Mouse (Mus musculus) adipocyte (in vitro differentiated cells): ENCODE results near the gene Wdr83os.
"Not testable (repeated sequence)": the region's sequence is repeated elsewhere in the genome, so short reads cannot be mapped to it uniquely, and the experiment has no call there.

Experiments used
- DNase-seq: peaks from one replicate; pipeline ENCODE4 v3.0.0-alpha.2; 2016; ENCODE audit warnings: low spot score

The Wdr83os gene

GRCm38 (mm10) chr8:85072364-85072929 lies 8.1 kb upstream of the Wdr83os start:
- no peak for DNase-seq

GRCm38 (mm10) chr8:85073041-85073612 lies 7.4 kb upstream of the Wdr83os start:
- no peak for DNase-seq

- no peak for DNase-seq
Measured at GRCm38 (mm10) chr8:85074167-85074566, 6.4 kb upstream of the Wdr83os start.

GRCm38 (mm10) chr8:85074617-85075016 lies 5.9 kb upstream of the Wdr83os start:
- DNase-seq, result no peak

GRCm38 (mm10) chr8:85076001-85076400 lies 4.5 kb upstream of the Wdr83os start:
- DNase-seq, result peak; percentile 54

- peak; percentile 92 for DNase-seq
Measured at GRCm38 (mm10) chr8:85076993-85077392, 3.5 kb upstream of the Wdr83os start.

- DNase-seq, result no peak
Measured at GRCm38 (mm10) chr8:85080214-85080531, 367 bp upstream of the Wdr83os start.

- DNase-seq, result no peak
Measured at GRCm38 (mm10) chr8:85081216-85081555, 646 bp downstream of the Wdr83os start, which contains the start of gene Wdr83. Gene Wdr83 (minus strand): TSS chr8:85081306.

GRCm38 (mm10) chr8:85082169-85082568 lies 1.6 kb downstream of the Wdr83os start:
- not testable (repeated sequence) for DNase-seq

GRCm38 (mm10) chr8:85083108-85083813 lies 2.7 kb downstream of the Wdr83os start, which contains the start of gene Man2b1:
Gene Man2b1 (plus strand): TSS chr8:85083270.
- DNase-seq, result peak; percentile 98

- DNase-seq, result no peak
Measured at GRCm38 (mm10) chr8:85084633-85085032, 4.1 kb downstream of the Wdr83os start.

GRCm38 (mm10) chr8:85086238-85086637 lies 5.7 kb downstream of the Wdr83os start:
- DNase-seq, result no peak

- peak; percentile 48 for DNase-seq
Measured at GRCm38 (mm10) chr8:85088771-85089170, 8.2 kb downstream of the Wdr83os start.

- no peak for DNase-seq
Measured at GRCm38 (mm10) chr8:85090856-85091255, 10.3 kb downstream of the Wdr83os start.

- DNase-seq, result no peak
Measured at GRCm38 (mm10) chr8:85091526-85092090, 11.1 kb downstream of the Wdr83os start.

- DNase-seq, result no peak
Measured at GRCm38 (mm10) chr8:85095051-85095450, 14.5 kb downstream of the Wdr83os start.

- no peak for DNase-seq
Measured at GRCm38 (mm10) chr8:85095566-85095965, 15.0 kb downstream of the Wdr83os start.

- no peak for DNase-seq
Measured at GRCm38 (mm10) chr8:85096196-85096595, 15.7 kb downstream of the Wdr83os start.

GRCm38 (mm10) chr8:85096850-85097249 lies 16.3 kb downstream of the Wdr83os start:
- no peak for DNase-seq

- DNase-seq, result no peak
Measured at GRCm38 (mm10) chr8:85100076-85100665, 19.6 kb downstream of the Wdr83os start.

- DNase-seq, result no peak
Measured at GRCm38 (mm10) chr8:85113241-85113640, 32.7 kb downstream of the Wdr83os start.

- DNase-seq, result no peak
Measured at GRCm38 (mm10) chr8:85115501-85115900, 35.0 kb downstream of the Wdr83os start.

- no peak for DNase-seq
Measured at GRCm38 (mm10) chr8:85116984-85117383, 36.4 kb downstream of the Wdr83os start.
